In the genomic region with DNA sequence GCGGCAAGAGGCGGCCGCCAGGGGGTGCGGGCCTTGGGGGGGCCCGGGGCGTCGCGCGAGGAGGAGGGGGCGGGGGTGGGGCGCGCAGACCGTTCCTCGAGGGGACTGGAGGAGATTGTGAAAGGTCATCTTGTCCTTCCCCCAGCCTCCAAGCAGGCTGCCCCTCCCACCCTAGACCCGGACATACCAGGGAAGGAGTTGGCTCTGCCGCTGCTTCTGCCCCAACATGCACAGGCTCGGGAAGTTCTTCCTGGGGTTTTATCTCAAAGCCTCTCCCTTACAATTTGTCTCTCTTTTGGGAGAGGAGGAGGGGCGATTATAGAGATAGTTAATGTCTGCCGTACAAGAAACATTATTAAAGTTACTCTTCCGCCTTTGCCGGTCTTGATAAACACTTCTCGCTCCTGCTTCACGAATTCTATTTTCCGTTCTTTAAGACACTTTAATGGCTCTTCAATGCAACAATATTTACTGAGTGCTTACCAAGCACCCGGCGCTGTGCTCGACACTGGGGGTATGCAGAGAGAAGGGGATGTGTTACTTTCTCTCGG, we compare ENCODE assay signal across 8 mouse cellular contexts. TPM values are rescaled to one million over a fixed set of nuclear protein-coding genes. Genes with fewer than 3 reads are reported as not detected.
A peak's percentile ranks its signal among the peaks of the same experiment; 100 is the strongest.
DNase-seq lines count a peak whose midpoint lies in the region; ATAC-seq and TF ChIP-seq lines count a peak whose summit lies in the region.

No protein-coding gene starts in this region.

- DNase-seq in left cerebral cortex, postnatal 4 days, result peak; percentile 81
- no peak for DNase-seq in left cerebral cortex, adult 8-10 months (ENCODE audit: low spot score in 2 of 2)
- DNase-seq in forebrain, postnatal 0 days, result peak; percentile 60
- peak; percentile 75 for DNase-seq in induced T-regulatory cell, adult 2 months (ENCODE audit: low read depth)
- no peak for DNase-seq in right cerebral cortex, postnatal 14 days

- H3K9me3 ChIP-seq in forebrain, postnatal 0 days (ENCODE audit: low read length), result no peaks in the 10 kb centered on the region
- H3K9me3 ChIP-seq in liver, embryonic 16.5 days (replicated peaks; ENCODE audit: control insufficient read depth, low read length), result no peaks in the 10 kb centered on the region
- H3K9me3 ChIP-seq in neural tube, embryonic 12.5 days, result no peaks in the 10 kb centered on the region

- no peaks in the 10 kb centered on the region for H3K36me3 ChIP-seq in forebrain, postnatal 0 days (ENCODE audit: insufficient read depth)
- H3K36me3 ChIP-seq in liver, embryonic 16.5 days (ENCODE audit: control insufficient read depth, insufficient read depth), result no peaks in the 10 kb centered on the region
- H3K36me3 ChIP-seq in neural tube, embryonic 12.5 days, result no peaks in the 10 kb centered on the region

- H3K27ac ChIP-seq in brown adipose tissue, adult 24 weeks (replicated peaks; ENCODE audit: low read depth, low read length), result peak overlapping the region; percentile 90
- peak overlapping the region; percentile 90 for H3K27ac ChIP-seq in forebrain, postnatal 0 days (ENCODE audit: low read depth, low read length)
- peak overlapping the region; percentile 65; the same call in 1 of the 2 replicates for H3K27ac ChIP-seq in liver, embryonic 16.5 days (ENCODE audit: low read length)
- H3K27ac ChIP-seq in neural tube, embryonic 12.5 days, result peak overlapping the region; percentile 98

- peak overlapping the region; percentile 74 for H3K9ac ChIP-seq in forebrain, postnatal 0 days
- peak overlapping the region; percentile 72 for H3K9ac ChIP-seq in liver, embryonic 16.5 days (ENCODE audit: low read depth, low read length)
- H3K9ac ChIP-seq in neural tube, embryonic 12.5 days, result peak overlapping the region; percentile 98

- no peak for TF ChIP-seq CTCF in forebrain, postnatal 0 days (IDR thresholded peaks at IDR 0.05; ENCODE audit: low read depth)

- no peaks in the 10 kb centered on the region for H3K27me3 ChIP-seq in forebrain, postnatal 0 days (ENCODE audit: insufficient read depth, low read length)
- H3K27me3 ChIP-seq in liver, embryonic 16.5 days (ENCODE audit: control insufficient read depth, insufficient read depth, low read depth, low read length), result no peaks in the 10 kb centered on the region
- H3K27me3 ChIP-seq in neural tube, embryonic 12.5 days (replicated peaks), result no peaks in the 10 kb centered on the region

- peak; percentile 4 for ATAC-seq in forebrain, postnatal 0 days
- peak; percentile 4; the same call in 1 of the 2 replicates for ATAC-seq in liver, embryonic 16.5 days (ENCODE audit: low read depth)
- ATAC-seq in neural tube, embryonic 12.5 days (ENCODE audit: low FRiP score, low read depth), result peak; percentile 13; the same call in 1 of the 2 replicates

- WGBS in forebrain, postnatal 0 days, result under 1% methylated on average over 18 of the region's 28 CpGs
- 0% methylated on average over 14 of the region's 28 CpGs for WGBS in liver, embryonic 16.5 days (ENCODE audit: insufficient replicate concordance)
- WGBS in neural tube, embryonic 12.5 days, result 1% methylated on average over 16 of the region's 28 CpGs

- H3K4me1 ChIP-seq in brown adipose tissue, adult 24 weeks (ENCODE audit: control insufficient read depth, insufficient read depth, insufficient read length, low read length), result peaks cover 14% of the 10 kb centered on the region; the same call in 1 of the 2 replicates
- H3K4me1 ChIP-seq in forebrain, postnatal 0 days (ENCODE audit: insufficient read depth), result peaks cover 18% of the 10 kb centered on the region
- H3K4me1 ChIP-seq in liver, embryonic 16.5 days (ENCODE audit: control insufficient read depth, low read depth, low read length), result peaks cover 44% of the 10 kb centered on the region
- peaks cover 65% of the 10 kb centered on the region for H3K4me1 ChIP-seq in neural tube, embryonic 12.5 days

- H3K4me2 ChIP-seq in forebrain, postnatal 0 days (ENCODE audit: low read depth), result peak overlapping the region; percentile 65
- peak overlapping the region; percentile 92 for H3K4me2 ChIP-seq in liver, embryonic 16.5 days (ENCODE audit: low read depth, low read length)
- peak overlapping the region; percentile 64 for H3K4me2 ChIP-seq in neural tube, embryonic 12.5 days (replicated peaks)

- H3K4me3 ChIP-seq in brown adipose tissue, adult 24 weeks (ENCODE audit: insufficient read depth, low read depth, low read length), result peak overlapping the region; percentile 70
- peak overlapping the region; percentile 70 for H3K4me3 ChIP-seq in forebrain, postnatal 0 days (ENCODE audit: low read depth, low read length)
- H3K4me3 ChIP-seq in liver, embryonic 16.5 days (ENCODE audit: low read depth, low read length), result peak overlapping the region; percentile 70
- H3K4me3 ChIP-seq in neural tube, embryonic 12.5 days, result peak overlapping the region; percentile 76

- intact Hi-C loops in left cerebral cortex, postnatal 4 days (cut with DNase I), result no loop called here

RNA-seq across cellular contexts. Expression of gene Tmem253, which starts 0.6 kb away (rescaled TPM):
- total RNA-seq in left cerebral cortex, postnatal 4 days (2021), result under 1 TPM in 1 of 2 experiments, not detected in 1; 0.38 TPM
- total RNA-seq in left cerebral cortex, adult 8-10 months (2022), result under 1 TPM in 2 of 4 experiments, not detected in 2; 0.51 to 0.59 TPM
- 3.0 and 7.6 TPM in 2 replicates for polyA plus RNA-seq in brown adipose tissue, adult 24 weeks (2012; ENCODE audit: insufficient read depth, insufficient read length, missing spikeins)
- total RNA-seq in forebrain, postnatal 0 days (2014; rRNA removed), result 0.38 TPM in 1 of 2 replicates, not detected in the other
- polyA plus RNA-seq in forebrain, postnatal 0 days (2015; fragmentation: Nextera tagmentation; extraction: Ambion mirVana), result 0.67 TPM in 1 of 2 replicates, not detected in the other
- polyA plus RNA-seq in liver, embryonic 16.5 days (2015; fragmentation: Nextera tagmentation; extraction: Ambion mirVana), result 0.15 and 0.28 TPM in 2 replicates
- 1.0 and 1.3 TPM in 2 replicates for polyA plus RNA-seq in neural tube, embryonic 12.5 days (2016; fragmentation: Nextera tagmentation; extraction: Ambion mirVana)

RNA-seq across cellular contexts. Expression of gene Zfp219, which starts 5.7 kb away (rescaled TPM):
- 10 to 100 TPM; 32.3 to 36.7 TPM for total RNA-seq in left cerebral cortex, postnatal 4 days (2021)
- 10 to 100 TPM; 35.8 to 44.1 (median 42.2) TPM for total RNA-seq in left cerebral cortex, adult 8-10 months (2022)
- 21.9 and 27.3 TPM in 2 replicates for polyA plus RNA-seq in brown adipose tissue, adult 24 weeks (2012; ENCODE audit: insufficient read depth, insufficient read length, missing spikeins)
- total RNA-seq in forebrain, postnatal 0 days (2014; rRNA removed), result 37.2 and 51.4 TPM in 2 replicates
- 16.6 and 19.8 TPM in 2 replicates for polyA plus RNA-seq in forebrain, postnatal 0 days (2015; fragmentation: Nextera tagmentation; extraction: Ambion mirVana)
- 7.4 and 8.9 TPM in 2 replicates for polyA plus RNA-seq in liver, embryonic 16.5 days (2015; fragmentation: Nextera tagmentation; extraction: Ambion mirVana)
- polyA plus RNA-seq in neural tube, embryonic 12.5 days (2016; fragmentation: Nextera tagmentation; extraction: Ambion mirVana), result 78.3 and 84.9 TPM in 2 replicates

RNA-seq across cellular contexts. Expression of gene Olfr221, which starts 27.4 kb away (rescaled TPM):
- not detected for total RNA-seq in left cerebral cortex, postnatal 4 days (2021)
- total RNA-seq in left cerebral cortex, adult 8-10 months (2022), result not detected
- polyA plus RNA-seq in brown adipose tissue, adult 24 weeks (2012; ENCODE audit: insufficient read depth, insufficient read length, missing spikeins), result not detected in 2 replicates
- total RNA-seq in forebrain, postnatal 0 days (2014; rRNA removed), result not detected in 2 replicates
- polyA plus RNA-seq in forebrain, postnatal 0 days (2015; fragmentation: Nextera tagmentation; extraction: Ambion mirVana), result not detected in 2 replicates
- polyA plus RNA-seq in liver, embryonic 16.5 days (2015; fragmentation: Nextera tagmentation; extraction: Ambion mirVana), result not detected in 2 replicates
- not detected in 2 replicates for polyA plus RNA-seq in neural tube, embryonic 12.5 days (2016; fragmentation: Nextera tagmentation; extraction: Ambion mirVana)

RNA-seq across cellular contexts. Expression of gene Arhgef40, which starts 30.3 kb away (rescaled TPM):
- total RNA-seq in left cerebral cortex, postnatal 4 days (2021), result 10 to 100 TPM; 59.8 to 68.1 TPM
- 10 to 100 TPM; 28.0 to 39.5 (median 32.9) TPM for total RNA-seq in left cerebral cortex, adult 8-10 months (2022)
- polyA plus RNA-seq in brown adipose tissue, adult 24 weeks (2012; ENCODE audit: insufficient read depth, insufficient read length, missing spikeins), result 29.4 and 30.1 TPM in 2 replicates
- 61.6 and 84.6 TPM in 2 replicates for total RNA-seq in forebrain, postnatal 0 days (2014; rRNA removed)
- 27.3 and 46.8 TPM in 2 replicates for polyA plus RNA-seq in forebrain, postnatal 0 days (2015; fragmentation: Nextera tagmentation; extraction: Ambion mirVana)
- polyA plus RNA-seq in liver, embryonic 16.5 days (2015; fragmentation: Nextera tagmentation; extraction: Ambion mirVana), result 12.5 and 14.6 TPM in 2 replicates
- polyA plus RNA-seq in neural tube, embryonic 12.5 days (2016; fragmentation: Nextera tagmentation; extraction: Ambion mirVana), result 105 and 110 TPM in 2 replicates

Comparison
In these comparisons a context has a peak if more than half of its experiments do, and no peak if none do; other contexts are left out.
1. DNase-seq: peak in left cerebral cortex, postnatal 4 days (single experiment), forebrain, postnatal 0 days (single experiment) and induced T-regulatory cell, adult 2 months (single experiment); none in left cerebral cortex, adult 8-10 months (0 of 2) and right cerebral cortex, postnatal 14 days (single experiment).
2. Peak in every context shown above with its lines, with median percentiles within 50 percentile points of each other: H3K27ac ChIP-seq, H3K4me3 ChIP-seq, ATAC-seq, H3K4me2 ChIP-seq and H3K9ac ChIP-seq.